Mouse (Mus musculus) lung, embryonic 14.5 days (tissue): ENCODE measurements around the gene Icam4. TPM values are rescaled to one million over a fixed set of nuclear protein-coding genes. Genes with fewer than 3 reads are reported as not detected.
"Not testable (repeated sequence)": the region's sequence is repeated elsewhere in the genome, so short reads cannot be mapped to it uniquely, and the experiment has no call there.

Source experiments
- ATAC-seq: fragments of 200-750 bp; cut with Nextera tagmentation; 2 replicates; pipeline ENCODE4 v1.8.0; 2017; ENCODE audit warnings: mild to moderate bottlenecking, moderate TSS enrichment, moderate library complexity; ENCODE audit not compliant: insufficient read depth
- DNase-seq: peaks from one replicate; pipeline ENCODE4 v3.0.0-alpha.2; 2015
- H3K27ac ChIP-seq: fragments of 300-500 bp; sonication (generic); 2 replicates; pipeline ENCODE4 v1.5.1; 2014; ENCODE audit warnings: low read depth, mild to moderate bottlenecking, moderate library complexity
- H3K27me3 ChIP-seq: fragments of 300-500 bp; sonication (generic); 2 replicates; pipeline ENCODE4 v1.6.1; 2014; ENCODE audit warnings: low read length, control low read depth; ENCODE audit not compliant: insufficient read depth
- H3K36me3 ChIP-seq: fragments of 300-500 bp; sonication (generic); 2 replicates; pipeline ENCODE4 v1.6.1; 2014; ENCODE audit warnings: control low read depth; ENCODE audit not compliant: insufficient read depth
- H3K4me1 ChIP-seq: fragments of 300-500 bp; sonication (generic); 2 replicates; pipeline ENCODE4 v1.6.1; 2014; ENCODE audit warnings: antibody characterized with exemption, control low read depth; ENCODE audit not compliant: insufficient read depth
- H3K4me2 ChIP-seq: fragments of 300-500 bp; sonication (generic); 2 replicates; pipeline ENCODE4 v1.6.1; 2014; ENCODE audit warnings: mild to moderate bottlenecking
- H3K4me3 ChIP-seq: fragments of 300-500 bp; sonication (generic); 2 replicates; pipeline ENCODE4 v1.5.1; 2014; ENCODE audit warnings: low read depth, low read length
- H3K9ac ChIP-seq: fragments of 300-500 bp; sonication (generic); 2 replicates; pipeline ENCODE4 v1.6.1; 2014
- H3K9me3 ChIP-seq: fragments of 300-500 bp; sonication (generic); 2 replicates; pipeline ENCODE4 v1.6.1; 2016; ENCODE audit warnings: low read depth, low read length, control low read depth
- CTCF ChIP-seq: IDR thresholded peaks from 2 replicates; pipeline ENCODE4 v1.5.1; 2016; ENCODE audit warnings: antibody characterized with exemption, low read depth
- WGBS: fragments of 180-500 bp; shearing (Covaris S2); extraction: QIAGEN DNeasy Blood & Tissue Kit; methylation state at CpG from one replicate; pipeline ENCODE4 v1.1.7; 2014; 5-methylcytosine and 5-hydroxymethylcytosine counted together
- polyA plus RNA-seq: library from polyadenylated mRNA; unstranded; fragments of >200 nt; fragmentation: Nextera tagmentation; extraction: Ambion mirVana; gene quantifications from 2 replicates; pipeline ENCODE4 v1.2.1, GENCODE M21; 2014

The Icam4 gene
- polyA plus RNA-seq, 1 experiment from 2014 or later: 1.5 TPM

- 34% methylated on average over 4 of the region's 4 CpGs for WGBS
- Histone ChIP-seq H3K9me3 (no peaks in the 10 kb centered on the region), H3K36me3 (no peaks in the 10 kb centered on the region), H3K4me2 (no peak overlapping the region), H3K4me3 (no peak overlapping the region), H3K27ac (no peak overlapping the region), H3K27me3 (peaks cover 29% of the 10 kb centered on the region), H3K4me1 (peaks cover 6% of the 10 kb centered on the region), H3K9ac (no peak overlapping the region)
- no peak for DNase-seq
- ATAC-seq: 0 out of 2 replicates have a peak, but pooled peaks have one; percentile 4
- TF ChIP-seq CTCF: no peak
These were observed 12.1 kb downstream of the Icam4 start for GRCm38 (mm10) chr9:21041308-21041707.

DNA sequence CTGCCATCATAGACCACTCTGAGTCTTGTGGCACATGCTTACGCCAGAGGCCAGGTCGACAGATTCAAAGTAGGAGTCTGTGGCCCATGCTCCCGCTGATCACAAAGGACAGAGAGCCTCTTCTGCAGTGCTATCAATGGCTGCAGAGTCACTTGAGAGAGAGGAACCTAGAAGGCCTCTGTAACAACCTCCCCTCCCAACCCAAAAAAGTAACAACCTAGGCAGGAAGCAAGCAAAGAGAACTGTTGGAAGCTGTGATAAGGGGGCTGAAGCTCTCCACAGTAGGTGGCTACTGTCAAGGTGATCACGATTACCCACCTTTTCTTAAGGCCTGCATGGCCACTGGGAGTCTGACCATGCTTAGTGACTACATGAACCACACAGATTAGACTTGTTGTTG lies 14.4 kb downstream of the Icam4 start:
- Histone ChIP-seq H3K9ac (no peak overlapping the region), H3K4me3 (no peak overlapping the region), H3K4me1 (no peaks in the 10 kb centered on the region), H3K9me3 (no peaks in the 10 kb centered on the region), H3K4me2 (no peak overlapping the region), H3K27ac (no peak overlapping the region), H3K36me3 (no peaks in the 10 kb centered on the region), H3K27me3 (peaks cover 6% of the 10 kb centered on the region)
- no peak for ATAC-seq
- WGBS: 74% methylated on average over 4 of the region's 4 CpGs
- TF ChIP-seq CTCF: no peak
- DNase-seq: no peak

GRCm38 (mm10) chr9:21044785-21045184 lies 15.6 kb downstream of the Icam4 start:
- 41% methylated on average over 1 of the region's 1 CpGs for WGBS
- not testable (repeated sequence) for ATAC-seq, H3K36me3 ChIP-seq, H3K4me3 ChIP-seq, H3K27me3 ChIP-seq, H3K9me3 ChIP-seq, H3K27ac ChIP-seq, H3K4me2 ChIP-seq, H3K9ac ChIP-seq, DNase-seq, H3K4me1 ChIP-seq

- no peak for TF ChIP-seq CTCF
- H3K9ac ChIP-seq: no peak overlapping the region
- H3K4me3 ChIP-seq: no peak overlapping the region
- H3K4me1 ChIP-seq: no peaks in the 10 kb centered on the region
- H3K27ac ChIP-seq: no peak overlapping the region
- ATAC-seq (no peak), DNase-seq (no peak)
- WGBS: 69% methylated on average over 3 of the region's 3 CpGs
- H3K27me3 ChIP-seq: no peaks in the 10 kb centered on the region
- no peaks in the 10 kb centered on the region for H3K36me3 ChIP-seq
- H3K4me2 ChIP-seq: no peak overlapping the region
- H3K9me3 ChIP-seq: no peaks in the 10 kb centered on the region
These were observed 16.1 kb downstream of the Icam4 start for GRCm38 (mm10) chr9:21045235-21045634.

GRCm38 (mm10) chr9:21051578-21051977 lies 22.4 kb downstream of the Icam4 start:
- no peak for TF ChIP-seq CTCF
- Histone ChIP-seq H3K27me3 (no peaks in the 10 kb centered on the region), H3K9me3 (no peaks in the 10 kb centered on the region), H3K9ac (no peak overlapping the region), H3K4me2 (no peak overlapping the region), H3K27ac (no peak overlapping the region), H3K4me3 (no peak overlapping the region), H3K36me3 (no peaks in the 10 kb centered on the region), H3K4me1 (no peaks in the 10 kb centered on the region)
- 52% methylated on average over 10 of the region's 10 CpGs for WGBS
- DNase-seq (no peak), ATAC-seq (no peak)

GRCm38 (mm10) chr9:21062928-21063327 lies 33.8 kb downstream of the Icam4 start:
- no peaks in the 10 kb centered on the region for H3K4me1 ChIP-seq
- no peaks in the 10 kb centered on the region for H3K27me3 ChIP-seq
- H3K36me3 ChIP-seq: peaks cover 45% of the 10 kb centered on the region
- no peak for TF ChIP-seq CTCF
- DNase-seq: no peak
- no peak overlapping the region for H3K4me3 ChIP-seq
- ATAC-seq: no peak
- 75% methylated on average over 2 of the region's 2 CpGs for WGBS
- no peak overlapping the region for H3K9ac ChIP-seq
- no peak overlapping the region for H3K4me2 ChIP-seq
- no peaks in the 10 kb centered on the region for H3K9me3 ChIP-seq
- no peak overlapping the region for H3K27ac ChIP-seq

GRCm38 (mm10) chr9:21067006-21067684 lies 38.0 kb downstream of the Icam4 start, which contains the start of gene Zglp1:
TSS of gene Zglp1 (minus strand) at chr9:21067093.
- 80% methylated on average over 27 of the region's 27 CpGs for WGBS
- ATAC-seq (no peak), DNase-seq (no peak)
- no peak within 1 kb of the TSS for H3K27ac ChIP-seq
- no peak within 1 kb of the TSS for H3K9ac ChIP-seq
- H3K36me3 ChIP-seq: peaks cover 59% of the 10 kb centered on the region
- no peaks in the 10 kb centered on the region for H3K9me3 ChIP-seq
- H3K4me3 ChIP-seq: no peak within 1 kb of the TSS
- H3K4me1 ChIP-seq: no peaks in the 10 kb centered on the region
- no peak within 1 kb of the TSS for H3K4me2 ChIP-seq
- TF ChIP-seq CTCF: no peak
- no peaks in the 10 kb centered on the region for H3K27me3 ChIP-seq
